Mouse (Mus musculus) right cerebral cortex, postnatal 10 days (tissue): ENCODE measurements at regions not wholly inside any gene's neighbourhood (a gene's known extent, or its start where the extent isn't known, plus 50 kb on each side); places are given as distances from the start of the nearest gene placed in this dataset.

Experiments used
- DNase-seq, 2 experiments: peaks; one replicate each; pipeline ENCODE4 v3.0.0; 2021; ENCODE audit warnings: low spot score in 2 of 2

- DNase-seq, result no peak
These were observed 284.8 kb upstream of the Hs6st1 start for GRCm38 (mm10) chr1:35783427-35783826.

GRCm38 (mm10) chr1:35786241-35786640 is 282.0 kb upstream of the Hs6st1 start:
- DNase-seq, result no peak

- DNase-seq, result no peak
These were observed 281.5 kb upstream of the Hs6st1 start for GRCm38 (mm10) chr1:35786668-35787213.

- no peak for DNase-seq
These were observed 271.1 kb upstream of the Hs6st1 start for GRCm38 (mm10) chr1:35797064-35797463.

DNA sequence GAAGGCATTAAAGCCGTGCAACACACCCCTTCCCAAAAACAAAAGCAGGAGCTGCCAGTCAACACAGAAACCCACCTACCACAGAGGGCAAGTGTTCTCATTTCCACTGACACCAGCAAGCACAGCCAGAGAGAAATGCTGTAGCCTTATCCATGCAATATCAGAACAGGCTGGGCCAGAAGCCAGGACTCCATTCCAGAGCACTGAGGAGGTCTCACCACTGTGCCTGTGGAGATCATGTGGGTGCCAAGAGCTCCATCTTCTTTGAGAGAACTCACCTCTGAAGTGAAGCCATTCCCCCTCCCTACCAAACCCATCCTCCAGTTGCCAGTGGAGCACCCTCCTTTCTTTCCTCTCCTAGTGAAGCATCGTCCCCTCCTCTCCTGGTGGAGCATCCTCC is 270.7 kb upstream of the Hs6st1 start:
- DNase-seq, result no peak

- no peak for DNase-seq
These were observed 262.7 kb upstream of the Hs6st1 start for GRCm38 (mm10) chr1:35805546-35805945.

- DNase-seq, result peak in 1 of 2 experiments; percentile 7
These were observed 261.9 kb upstream of the Hs6st1 start for GRCm38 (mm10) chr1:35806329-35806728.

DNA sequence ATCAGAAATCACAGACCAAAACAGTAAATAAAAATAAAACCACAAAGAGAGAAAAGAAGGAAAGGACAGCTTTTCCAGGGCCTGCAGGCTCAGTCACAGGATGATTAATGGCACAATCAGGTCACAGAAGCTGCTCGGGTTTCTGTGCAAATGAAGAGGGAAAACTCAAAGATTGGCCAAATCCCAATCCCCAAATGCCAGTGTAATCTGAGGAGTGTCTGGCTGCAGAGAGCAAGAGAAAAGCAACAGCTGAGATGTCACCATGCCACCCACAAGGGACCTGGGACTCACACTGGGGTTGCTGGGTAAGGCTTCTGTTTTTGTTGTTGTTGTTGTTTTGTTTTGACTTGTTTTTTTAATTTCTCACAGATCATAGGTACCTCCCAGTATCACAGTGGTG is 261.5 kb upstream of the Hs6st1 start:
- peak in 1 of 2 experiments; percentile 14 for DNase-seq

DNA sequence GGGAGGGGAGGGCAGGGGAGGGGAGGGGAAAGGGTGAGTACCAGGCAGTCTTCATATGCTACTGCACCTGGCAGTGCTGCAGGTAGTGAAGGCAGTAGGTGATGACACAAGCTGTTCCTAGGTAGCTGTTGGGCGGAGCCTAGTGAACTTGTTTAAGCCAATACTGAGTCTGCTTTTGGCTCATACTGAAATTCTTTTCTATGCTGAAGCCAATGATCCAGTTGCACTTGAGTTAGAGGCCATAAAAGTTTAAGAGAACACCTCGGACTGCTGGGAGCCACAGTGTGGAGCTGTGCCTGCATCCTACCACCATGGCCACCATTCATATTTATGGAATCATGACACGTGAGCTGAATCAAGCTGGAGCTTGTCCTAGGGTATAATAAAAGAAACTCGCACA is 259.3 kb upstream of the Hs6st1 start:
- DNase-seq, result no peak

- DNase-seq, result peak in 1 of 2 experiments; percentile 9
These were observed 258.9 kb upstream of the Hs6st1 start for GRCm38 (mm10) chr1:35809341-35809740.

- peak in 1 of 2 experiments; percentile 15 for DNase-seq
These were observed 257.4 kb upstream of the Hs6st1 start for GRCm38 (mm10) chr1:35810571-35811342.

DNA sequence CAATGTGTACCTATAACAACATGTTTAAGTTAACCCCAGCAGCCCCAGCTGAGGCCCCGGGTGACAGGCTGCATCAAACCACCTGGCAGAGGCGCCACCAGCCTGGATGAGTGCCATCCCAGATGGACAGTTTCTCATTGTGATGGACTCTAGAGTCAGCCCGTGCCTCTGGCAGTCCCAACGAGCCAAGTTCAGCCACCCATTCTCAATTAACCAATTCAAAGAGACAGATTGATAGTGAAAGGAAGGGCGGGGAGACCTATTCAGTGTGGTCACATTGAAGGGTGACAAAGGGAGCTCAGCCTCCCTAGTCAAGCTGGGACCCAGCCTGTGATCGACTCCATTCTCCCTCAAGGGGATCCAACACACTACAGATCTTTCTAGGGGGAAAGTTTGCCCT is 256.8 kb upstream of the Hs6st1 start:
- no peak for DNase-seq

GRCm38 (mm10) chr1:35811795-35812194 is 256.4 kb upstream of the Hs6st1 start:
- no peak for DNase-seq

DNA sequence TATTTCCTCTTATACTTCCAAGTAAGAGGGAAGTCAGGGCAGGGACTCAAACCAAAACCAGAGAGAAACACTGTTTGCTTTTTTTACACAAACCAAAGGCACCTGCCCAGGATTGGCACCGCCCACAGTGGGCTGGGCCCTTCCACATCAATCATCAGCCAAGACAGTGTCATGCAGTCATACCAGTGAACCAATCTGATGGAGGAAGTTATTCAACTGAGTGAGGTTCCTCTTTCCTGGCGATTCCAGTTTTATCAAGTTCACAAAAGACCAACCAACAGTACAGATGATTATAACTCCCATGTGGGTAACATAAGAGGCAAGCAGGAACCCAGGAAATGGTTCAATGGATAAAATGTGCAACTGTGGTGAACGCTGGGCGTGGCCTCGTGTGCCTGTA is 254.6 kb upstream of the Hs6st1 start:
- no peak for DNase-seq

GRCm38 (mm10) chr1:35814207-35814606 is 254.0 kb upstream of the Hs6st1 start:
- no peak for DNase-seq

GRCm38 (mm10) chr1:35814751-35815150 is 253.4 kb upstream of the Hs6st1 start:
- DNase-seq, result no peak

GRCm38 (mm10) chr1:35821791-35822190 is 246.4 kb upstream of the Hs6st1 start:
- DNase-seq, result no peak

DNA sequence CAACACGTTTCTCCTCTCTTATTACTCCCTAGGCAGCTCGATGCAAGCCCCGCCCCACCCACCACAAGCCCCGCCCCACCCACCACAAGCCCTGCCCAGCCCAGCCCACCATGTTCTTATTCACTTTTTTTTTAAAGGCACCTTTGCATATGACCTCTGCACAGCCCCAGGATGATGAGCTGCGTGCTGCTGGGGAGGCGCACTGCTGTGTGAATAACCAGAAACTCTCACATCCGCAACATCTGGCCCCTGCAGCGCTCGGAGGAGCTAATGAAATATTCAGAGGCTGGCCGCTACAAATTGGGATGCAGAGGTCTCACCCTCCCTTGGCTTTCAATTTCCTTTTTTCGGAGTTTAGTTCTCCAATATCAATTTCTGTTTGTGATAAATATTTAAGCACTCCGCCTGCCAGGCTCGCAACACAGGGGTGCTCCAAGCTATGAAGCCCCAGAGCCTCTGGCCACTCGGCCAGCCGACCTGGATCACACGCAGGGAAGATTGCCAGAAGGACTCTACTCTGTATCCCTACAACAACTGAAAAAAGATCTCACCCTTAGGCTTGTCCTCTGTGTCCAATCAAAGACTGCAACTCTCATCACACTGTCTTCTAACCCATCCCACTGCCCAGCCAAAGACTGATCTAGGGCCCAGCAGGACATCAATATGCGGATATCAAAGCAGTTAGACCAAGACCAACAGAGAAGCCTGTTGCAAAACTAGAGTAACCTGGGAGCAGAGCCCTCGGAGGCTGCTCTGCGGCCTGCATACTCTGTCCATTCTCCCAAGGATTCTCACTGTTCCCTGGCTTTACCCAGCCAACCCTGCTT is 245.6 kb upstream of the Hs6st1 start:
- no peak for DNase-seq

GRCm38 (mm10) chr1:35823496-35823895 is 244.7 kb upstream of the Hs6st1 start:
- no peak for DNase-seq

GRCm38 (mm10) chr1:35823981-35824880 is 244.0 kb upstream of the Hs6st1 start:
- peak in 1 of 2 experiments; percentile 21 for DNase-seq

DNA sequence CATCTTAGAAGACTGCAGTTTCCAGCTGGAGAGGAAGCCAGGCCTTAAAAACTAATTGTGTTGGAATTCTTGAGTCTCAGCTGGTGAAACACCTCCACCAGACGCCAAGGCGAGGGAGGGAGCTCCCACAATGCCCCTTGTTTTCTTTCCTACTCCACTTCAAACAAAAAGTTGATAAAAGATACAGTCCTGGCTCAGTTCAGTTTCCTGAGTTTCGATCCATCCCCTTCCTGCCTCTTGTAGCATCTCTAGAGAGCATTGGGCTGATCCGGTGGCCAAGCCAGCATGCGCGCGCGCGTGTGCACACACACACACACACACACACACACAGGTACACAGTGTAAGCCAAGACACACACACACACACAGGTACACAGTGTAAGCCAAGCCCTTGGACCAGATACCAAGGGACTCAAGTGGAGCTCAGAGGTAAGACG is 242.7 kb upstream of the Hs6st1 start:
- DNase-seq, result peak in 1 of 2 experiments; percentile 29
